Mouse (Mus musculus): ENCODE measurements around the gene Acap3. TPM values are rescaled to one million over a fixed set of nuclear protein-coding genes. Genes with fewer than 3 reads are reported as not detected.

Gene Acap3
- polyA plus RNA-seq (2012; rRNA removed), result 14.6 and 18.3 TPM in 2 replicates

DNA sequence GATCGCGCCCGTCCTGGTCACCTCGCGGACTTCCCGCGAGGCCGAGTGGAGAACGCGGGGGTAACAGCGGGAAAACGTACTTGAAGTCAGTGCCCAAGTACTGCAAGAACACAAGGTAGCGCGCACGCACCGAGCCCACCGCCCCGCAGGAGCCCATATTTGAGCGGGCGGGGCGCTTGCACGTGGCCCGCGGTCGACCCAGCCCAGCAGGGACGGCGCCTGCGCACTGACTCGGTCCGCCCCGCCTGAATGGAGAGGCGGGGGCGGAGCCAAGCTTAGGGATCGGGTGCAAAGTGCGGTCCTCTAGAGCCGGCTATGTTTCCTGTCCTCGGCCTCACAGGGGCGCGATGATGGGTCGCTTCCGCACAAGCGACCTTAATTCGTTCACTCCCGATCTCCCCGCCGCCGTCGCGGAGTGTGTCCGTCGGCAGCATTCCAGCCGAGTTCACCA is at the start of gene Acap3, which contains the start of gene Pusl1:
Gene Acap3 (plus strand): TSS at position 272 of the 451 bp plus-strand sequence.
Gene Pusl1 (minus strand): TSS at position 231 of the 451 bp plus-strand sequence.
- Histone ChIP-seq H3K4me1 (ENCODE audit: control insufficient read depth, insufficient read depth, low read length) (peaks cover 7% of the 10 kb centered on the region; the same call in 1 of the 2 replicates), H3K27ac (ENCODE audit: insufficient read depth, low read depth, low read length) (peak within 1 kb of the TSS; percentile 95), H3K4me3 (ENCODE audit: insufficient read depth, low read depth, low read length) (peak within 1 kb of the TSS; percentile 88), H3K36me3 (ENCODE audit: control insufficient read depth, insufficient read depth, low read length) (no peaks in the 10 kb centered on the region), H3K27me3 (replicated peaks; ENCODE audit: control insufficient read depth, insufficient read depth, low read length) (no peaks in the 10 kb centered on the region)
- TF ChIP-seq POLR2A (IDR thresholded peaks at IDR 0.05; ENCODE audit: low read depth, low read length) (no peak), CTCF (conservative IDR thresholded peaks at IDR 0.05; ENCODE audit: insufficient read depth, insufficient read length, low read depth, low read length) (no peak)
- peak; percentile 98 for DNase-seq
- WGBS, result under 1% methylated on average over 52 of the region's 52 CpGs

DNA sequence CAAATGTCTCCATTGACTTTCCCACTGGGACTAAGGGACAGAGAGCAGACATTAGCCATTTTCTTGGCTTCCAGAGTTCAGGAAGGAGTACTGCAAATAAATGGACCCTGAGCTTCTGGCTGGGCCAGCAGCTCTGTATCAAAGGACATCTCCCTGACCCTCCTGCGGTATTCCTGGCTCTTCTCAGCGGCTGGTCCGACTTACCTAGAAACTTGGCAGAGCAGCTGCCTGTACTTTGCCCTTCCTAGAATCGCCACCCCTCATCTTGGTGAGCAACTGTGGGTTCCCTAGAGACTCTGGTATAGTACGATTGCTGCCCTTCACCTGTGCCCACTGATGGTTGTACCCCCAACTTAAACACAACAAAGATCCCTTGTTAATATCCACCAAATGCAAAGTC is 48.4 kb upstream of the Acap3 start:
- DNase-seq, result peak; percentile 89
- no peak for TF ChIP-seq CTCF (conservative IDR thresholded peaks at IDR 0.05; ENCODE audit: insufficient read depth, insufficient read length, low read depth, low read length)
- TF ChIP-seq POLR2A (IDR thresholded peaks at IDR 0.05; ENCODE audit: low read depth, low read length), result no peak
- Histone ChIP-seq H3K27me3 (replicated peaks; ENCODE audit: control insufficient read depth, insufficient read depth, low read length) (no peaks in the 10 kb centered on the region), H3K4me1 (ENCODE audit: control insufficient read depth, insufficient read depth, low read length) (peaks cover 19% of the 10 kb centered on the region), H3K36me3 (ENCODE audit: control insufficient read depth, insufficient read depth, low read length) (no peaks in the 10 kb centered on the region), H3K27ac (ENCODE audit: insufficient read depth, low read depth, low read length) (no peak overlapping the region), H3K4me3 (ENCODE audit: insufficient read depth, low read depth, low read length) (no peak overlapping the region)
- WGBS, result 60% methylated on average over 5 of the region's 5 CpGs

DNA sequence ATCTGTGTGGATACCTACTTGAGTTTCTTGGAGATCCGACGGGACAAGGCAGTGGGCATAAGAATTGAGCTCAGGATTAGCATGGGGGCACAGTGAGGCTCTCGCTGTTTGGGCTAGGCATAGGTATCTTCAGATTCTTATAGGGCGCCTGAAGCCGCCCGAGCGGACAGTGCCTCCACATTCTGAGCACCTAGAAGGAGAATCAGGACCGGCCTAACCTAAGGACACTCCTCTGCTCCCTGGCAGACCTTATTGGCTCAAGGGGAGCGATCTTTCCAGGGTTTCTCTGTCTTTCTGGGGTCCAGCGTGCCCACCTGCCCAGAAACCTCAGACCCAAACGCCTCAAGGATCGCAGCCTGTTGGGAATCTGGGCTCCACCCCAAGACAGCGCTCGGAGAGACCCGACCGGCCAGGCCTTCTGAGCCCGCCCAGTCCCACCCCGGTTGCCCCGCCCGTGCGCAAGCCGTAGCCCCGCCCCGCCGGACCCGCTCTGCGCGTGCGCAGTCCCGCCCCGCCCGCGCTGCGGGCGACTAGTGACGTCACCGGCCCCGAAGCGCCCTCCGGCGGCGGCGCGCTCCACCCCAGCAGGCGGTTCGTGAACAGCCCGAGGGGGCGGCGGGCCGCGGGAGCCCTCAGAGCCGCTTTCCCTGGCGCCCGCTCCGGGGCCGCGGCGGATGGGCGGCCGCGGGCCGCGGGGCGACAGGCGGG is 44.6 kb upstream of the Acap3 start, which contains the start of gene Dvl1:
Gene Dvl1 (plus strand): TSS at position 532 of the 708 bp plus-strand sequence.
- H3K27me3 ChIP-seq (replicated peaks; ENCODE audit: control insufficient read depth, insufficient read depth, low read length), result no peaks in the 10 kb centered on the region
- no peaks in the 10 kb centered on the region for H3K36me3 ChIP-seq (ENCODE audit: control insufficient read depth, insufficient read depth, low read length)
- H3K4me1 ChIP-seq (ENCODE audit: control insufficient read depth, insufficient read depth, low read length), result peaks cover 38% of the 10 kb centered on the region
- WGBS, result 3% methylated on average over 63 of the region's 65 CpGs
- H3K4me3 ChIP-seq (ENCODE audit: insufficient read depth, low read depth, low read length), result peak within 1 kb of the TSS; percentile 76
- DNase-seq, result peak; percentile 95
- peak within 1 kb of the TSS; percentile 61 for H3K27ac ChIP-seq (ENCODE audit: insufficient read depth, low read depth, low read length)
- TF ChIP-seq CTCF (conservative IDR thresholded peaks at IDR 0.05; ENCODE audit: insufficient read depth, insufficient read length, low read depth, low read length), result peak; percentile 28; the same call in 1 of the 2 replicates
- TF ChIP-seq POLR2A (IDR thresholded peaks at IDR 0.05; ENCODE audit: low read depth, low read length), result peak; percentile 23

- peak overlapping the region; percentile 57 for H3K27ac ChIP-seq (ENCODE audit: insufficient read depth, low read depth, low read length)
- under 1% methylated on average over 68 of the region's 69 CpGs for WGBS
- peak overlapping the region; percentile 76 for H3K4me3 ChIP-seq (ENCODE audit: insufficient read depth, low read depth, low read length)
- TF ChIP-seq POLR2A (IDR thresholded peaks at IDR 0.05; ENCODE audit: low read depth, low read length) (no peak), CTCF (conservative IDR thresholded peaks at IDR 0.05; ENCODE audit: insufficient read depth, insufficient read length, low read depth, low read length) (no peak)
- no peaks in the 10 kb centered on the region for H3K27me3 ChIP-seq (replicated peaks; ENCODE audit: control insufficient read depth, insufficient read depth, low read length)
- peak; percentile 72 for DNase-seq
- no peaks in the 10 kb centered on the region for H3K36me3 ChIP-seq (ENCODE audit: control insufficient read depth, insufficient read depth, low read length)
- peaks cover 41% of the 10 kb centered on the region for H3K4me1 ChIP-seq (ENCODE audit: control insufficient read depth, insufficient read depth, low read length)
These were observed 43.9 kb upstream of the Acap3 start for GRCm38 (mm10) chr4:155847591-155848352.

GRCm38 (mm10) chr4:155848434-155849095 is 43.1 kb upstream of the Acap3 start:
- no peaks in the 10 kb centered on the region for H3K36me3 ChIP-seq (ENCODE audit: control insufficient read depth, insufficient read depth, low read length)
- H3K4me3 ChIP-seq (ENCODE audit: insufficient read depth, low read depth, low read length), result peak overlapping the region; percentile 76
- peak; percentile 91 for DNase-seq
- TF ChIP-seq POLR2A (IDR thresholded peaks at IDR 0.05; ENCODE audit: low read depth, low read length), result no peak
- no peak for TF ChIP-seq CTCF (conservative IDR thresholded peaks at IDR 0.05; ENCODE audit: insufficient read depth, insufficient read length, low read depth, low read length)
- no peaks in the 10 kb centered on the region for H3K27me3 ChIP-seq (replicated peaks; ENCODE audit: control insufficient read depth, insufficient read depth, low read length)
- H3K4me1 ChIP-seq (ENCODE audit: control insufficient read depth, insufficient read depth, low read length), result peaks cover 38% of the 10 kb centered on the region
- 36% methylated on average over 7 of the region's 7 CpGs for WGBS
- H3K27ac ChIP-seq (ENCODE audit: insufficient read depth, low read depth, low read length), result peak overlapping the region; percentile 57

GRCm38 (mm10) chr4:155849391-155849790 is 42.2 kb upstream of the Acap3 start:
- Histone ChIP-seq H3K27me3 (replicated peaks; ENCODE audit: control insufficient read depth, insufficient read depth, low read length) (no peaks in the 10 kb centered on the region), H3K36me3 (ENCODE audit: control insufficient read depth, insufficient read depth, low read length) (no peaks in the 10 kb centered on the region)
- 64% methylated on average over 2 of the region's 2 CpGs for WGBS

More at GRCm38 (mm10) chr4:155849391-155849790, 42.2 kb upstream of the Acap3 start:
- TF ChIP-seq POLR2A (IDR thresholded peaks at IDR 0.05; ENCODE audit: low read depth, low read length) (no peak), CTCF (conservative IDR thresholded peaks at IDR 0.05; ENCODE audit: insufficient read depth, insufficient read length, low read depth, low read length) (no peak)
- Histone ChIP-seq H3K4me1 (ENCODE audit: control insufficient read depth, insufficient read depth, low read length) (peaks cover 38% of the 10 kb centered on the region), H3K4me3 (ENCODE audit: insufficient read depth, low read depth, low read length) (no peak overlapping the region), H3K27ac (ENCODE audit: insufficient read depth, low read depth, low read length) (peak overlapping the region; percentile 20; the same call in 1 of the 2 replicates)
- DNase-seq, result no peak
